Mouse (Mus musculus): ENCODE data around the gene Tbrg4.

- no peak for TF ChIP-seq CTCF (IDR thresholded peaks at IDR 0.05; ENCODE audit: borderline replicate concordance, insufficient read depth, low read depth, low read length)
- TF ChIP-seq POLR2A (IDR thresholded peaks at IDR 0.05; ENCODE audit: borderline replicate concordance, insufficient read depth, low read length) = no peak
Measured at GRCm38 (mm10) chr11:6599831-6600230, 26.0 kb downstream of the Tbrg4 start.

Measured in cerebellum, adult 2 months (tissue).